Mouse (Mus musculus): ENCODE results near the gene Rabgap1. TPM values are rescaled to one million over a fixed set of nuclear protein-coding genes. Genes with fewer than 3 reads are reported as not detected.

Gene Rabgap1
- total and polyA plus RNA-seq, 2 experiments from 2014 or later: 21.5 to 35.3 TPM

DNA sequence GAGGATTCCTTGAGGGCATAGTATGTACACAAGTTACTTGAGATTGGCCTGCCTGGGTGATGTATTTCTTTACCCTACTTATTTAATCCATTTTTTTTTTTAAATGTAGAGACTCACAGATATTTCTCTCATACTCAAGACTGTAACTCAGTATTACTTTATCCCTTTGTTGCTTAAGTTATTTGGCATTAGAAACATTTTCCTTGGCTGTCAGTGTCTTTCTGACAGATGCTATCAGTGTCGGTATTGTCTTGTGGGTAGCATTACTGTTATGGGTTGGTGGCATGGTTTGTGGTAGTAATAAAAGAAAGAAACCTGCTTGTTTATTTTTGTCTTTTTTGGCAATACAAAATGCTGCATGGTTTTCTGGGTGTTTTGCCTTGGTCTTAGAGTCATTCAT, 87.7 kb downstream of the Rabgap1 start:
- Histone ChIP-seq H3K4me3 (ENCODE audit: low read depth, low read length) (no peak overlapping the region), H3K27ac (ENCODE audit: low read depth) (no peak overlapping the region), H3K36me3 (replicated peaks; ENCODE audit: control insufficient read depth, insufficient read depth, low read length) (peaks cover 13% of the 10 kb centered on the region), H3K4me1 (ENCODE audit: control insufficient read depth, insufficient read depth) (peaks cover 13% of the 10 kb centered on the region), H3K9ac (replicated peaks; ENCODE audit: low read depth, low read length) (no peak overlapping the region), H3K27me3 (ENCODE audit: control insufficient read depth, insufficient read depth, low read length) (no peaks in the 10 kb centered on the region), H3K4me2 (ENCODE audit: low read depth, low read length) (no peak overlapping the region), H3K9me3 (replicated peaks; ENCODE audit: control insufficient read depth, low read length) (no peaks in the 10 kb centered on the region)
- WGBS: 81% methylated on average over 1 of the region's 1 CpGs
- TF ChIP-seq EP300 (IDR thresholded peaks at IDR 0.05; ENCODE audit: low read depth) (no peak), CTCF (IDR thresholded peaks at IDR 0.05; ENCODE audit: low read depth) (no peak)
- no peak for DNase-seq (ENCODE audit: low spot score)
- no peak for ATAC-seq (ENCODE audit: insufficient read depth, low read depth)

DNA sequence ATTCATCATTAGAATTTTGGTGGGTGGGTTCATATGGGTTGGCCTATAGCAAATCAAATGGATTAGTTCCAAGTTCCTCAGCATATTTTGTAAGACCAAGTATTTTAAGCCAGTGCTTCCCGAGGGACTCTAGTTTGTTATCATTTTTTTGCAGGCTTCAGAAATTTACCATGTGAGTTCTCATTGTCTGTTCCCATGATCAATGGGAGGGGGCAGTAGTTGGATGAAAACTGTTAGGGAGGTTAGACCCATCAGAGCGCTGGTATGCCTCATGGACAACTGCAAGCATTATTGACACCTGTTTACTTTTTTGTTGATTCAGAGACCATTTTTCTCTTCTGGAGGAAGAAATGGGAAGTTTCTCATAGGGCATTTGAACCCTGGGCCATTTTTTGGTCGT, 88.6 kb downstream of the Rabgap1 start:
- no peak for ATAC-seq (ENCODE audit: insufficient read depth, low read depth)
- WGBS: 68% methylated on average over 3 of the region's 3 CpGs
- peaks cover 17% of the 10 kb centered on the region for H3K36me3 ChIP-seq (replicated peaks; ENCODE audit: control insufficient read depth, insufficient read depth, low read length)

DNA sequence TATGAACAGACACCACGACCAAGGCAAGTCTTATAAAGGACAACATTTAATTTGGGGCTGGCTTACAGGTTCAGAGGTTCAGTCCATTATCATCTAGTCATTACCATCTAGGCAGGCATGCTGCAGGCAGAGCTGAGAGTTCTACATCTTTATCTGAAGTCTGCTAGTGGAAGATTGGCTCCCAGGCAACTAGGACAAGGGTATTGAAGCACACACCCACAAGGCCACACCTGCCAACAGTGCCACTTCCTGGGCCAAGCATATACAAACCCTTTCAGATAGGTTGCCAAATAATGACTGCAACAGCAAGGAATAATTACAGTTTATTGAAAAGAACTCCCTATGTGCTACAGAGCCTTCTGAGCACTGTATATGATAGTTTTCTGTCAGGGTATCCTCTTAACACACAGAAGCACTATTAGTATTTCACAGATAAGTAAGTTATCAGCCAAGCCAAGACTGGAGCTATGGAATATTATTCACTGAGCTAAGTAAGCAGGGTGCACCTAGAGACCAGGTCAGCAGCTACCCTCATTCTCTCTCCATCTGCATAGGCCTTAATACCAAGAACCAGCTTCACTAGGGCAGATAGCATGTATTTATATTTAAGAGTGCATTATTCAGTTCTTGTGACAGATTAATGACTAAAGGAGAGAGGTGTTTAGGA, 106.4 kb downstream of the Rabgap1 start:
- DNase-seq (ENCODE audit: low spot score): no peak
- H3K4me3 ChIP-seq (ENCODE audit: low read depth, low read length): no peak overlapping the region
- 0 out of 2 replicates have a peak, but pooled peaks cover 3% of the 10 kb centered on the region for H3K9me3 ChIP-seq (replicated peaks; ENCODE audit: control insufficient read depth, low read length)
- H3K9ac ChIP-seq (replicated peaks; ENCODE audit: low read depth, low read length): no peak overlapping the region
- H3K36me3 ChIP-seq (replicated peaks; ENCODE audit: control insufficient read depth, insufficient read depth, low read length): peaks cover 66% of the 10 kb centered on the region
- peak overlapping the region; percentile 7; the same call in 1 of the 2 replicates for H3K27ac ChIP-seq (ENCODE audit: low read depth)
- 90% methylated on average over 1 of the region's 1 CpGs for WGBS
- no peaks in the 10 kb centered on the region for H3K4me1 ChIP-seq (ENCODE audit: control insufficient read depth, insufficient read depth)
- TF ChIP-seq CTCF (IDR thresholded peaks at IDR 0.05; ENCODE audit: low read depth) (no peak), EP300 (IDR thresholded peaks at IDR 0.05; ENCODE audit: low read depth) (no peak)
- no peak overlapping the region for H3K4me2 ChIP-seq (ENCODE audit: low read depth, low read length)
- ATAC-seq (ENCODE audit: insufficient read depth, low read depth): no peak
- H3K27me3 ChIP-seq (ENCODE audit: control insufficient read depth, insufficient read depth, low read length): no peaks in the 10 kb centered on the region

More for the DNA sequence above, 88.6 kb downstream of the Rabgap1 start:
- H3K4me1 ChIP-seq (ENCODE audit: control insufficient read depth, insufficient read depth): peaks cover 8% of the 10 kb centered on the region
- no peak overlapping the region for H3K27ac ChIP-seq (ENCODE audit: low read depth)
- no peaks in the 10 kb centered on the region for H3K9me3 ChIP-seq (replicated peaks; ENCODE audit: control insufficient read depth, low read length)
- H3K9ac ChIP-seq (replicated peaks; ENCODE audit: low read depth, low read length): no peak overlapping the region
- no peak overlapping the region for H3K4me2 ChIP-seq (ENCODE audit: low read depth, low read length)
- TF ChIP-seq CTCF (IDR thresholded peaks at IDR 0.05; ENCODE audit: low read depth) (no peak), EP300 (IDR thresholded peaks at IDR 0.05; ENCODE audit: low read depth) (no peak)
- no peak for DNase-seq (ENCODE audit: low spot score)
- no peaks in the 10 kb centered on the region for H3K27me3 ChIP-seq (ENCODE audit: control insufficient read depth, insufficient read depth, low read length)
- H3K4me3 ChIP-seq (ENCODE audit: low read depth, low read length): no peak overlapping the region

GRCm38 (mm10) chr2:37556366-37556765, 113.3 kb downstream of the Rabgap1 start:
- DNase-seq (ENCODE audit: low spot score): no peak
- H3K27me3 ChIP-seq (ENCODE audit: control insufficient read depth, insufficient read depth, low read length): no peaks in the 10 kb centered on the region
- H3K4me1 ChIP-seq (ENCODE audit: control insufficient read depth, insufficient read depth): no peaks in the 10 kb centered on the region
- no peak overlapping the region for H3K4me2 ChIP-seq (ENCODE audit: low read depth, low read length)
- no peak overlapping the region for H3K9ac ChIP-seq (replicated peaks; ENCODE audit: low read depth, low read length)
- H3K36me3 ChIP-seq (replicated peaks; ENCODE audit: control insufficient read depth, insufficient read depth, low read length): peaks cover 85% of the 10 kb centered on the region
- TF ChIP-seq CTCF (IDR thresholded peaks at IDR 0.05; ENCODE audit: low read depth): no peak
- no peak for TF ChIP-seq EP300 (IDR thresholded peaks at IDR 0.05; ENCODE audit: low read depth)
- 0 out of 2 replicates have a peak, but pooled peaks cover 8% of the 10 kb centered on the region for H3K9me3 ChIP-seq (replicated peaks; ENCODE audit: control insufficient read depth, low read length)
- WGBS: 83% methylated on average over 2 of the region's 2 CpGs
- H3K27ac ChIP-seq (ENCODE audit: low read depth): no peak overlapping the region
- ATAC-seq (ENCODE audit: insufficient read depth, low read depth): no peak
- H3K4me3 ChIP-seq (ENCODE audit: low read depth, low read length): no peak overlapping the region

DNA sequence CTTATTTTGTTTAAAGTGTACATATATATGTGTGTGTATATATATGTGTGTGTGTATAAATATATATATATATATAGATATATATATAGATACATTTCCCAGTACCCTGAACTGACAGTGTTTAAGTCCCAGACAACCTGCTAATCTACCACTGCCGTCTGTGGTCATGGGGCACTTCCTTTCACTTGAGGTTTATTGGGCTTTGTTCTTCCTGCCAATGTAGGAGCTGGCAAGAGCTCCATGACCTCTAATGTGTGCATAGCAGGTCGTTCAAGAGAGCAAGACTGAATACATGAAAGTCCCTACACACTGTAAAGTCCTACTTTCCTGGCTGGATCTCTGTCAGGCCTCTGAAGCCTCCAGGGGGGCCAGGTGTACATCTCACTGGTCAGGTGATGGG, 122.5 kb downstream of the Rabgap1 start:
- Histone ChIP-seq H3K4me3 (ENCODE audit: low read depth, low read length) (no peak overlapping the region), H3K4me1 (ENCODE audit: control insufficient read depth, insufficient read depth) (peaks cover 4% of the 10 kb centered on the region; the same call in 1 of the 2 replicates), H3K27ac (ENCODE audit: low read depth) (peak overlapping the region; percentile 46), H3K27me3 (ENCODE audit: control insufficient read depth, insufficient read depth, low read length) (no peaks in the 10 kb centered on the region), H3K9me3 (replicated peaks; ENCODE audit: control insufficient read depth, low read length) (no peaks in the 10 kb centered on the region), H3K4me2 (ENCODE audit: low read depth, low read length) (no peak overlapping the region), H3K9ac (replicated peaks; ENCODE audit: low read depth, low read length) (no peak overlapping the region), H3K36me3 (replicated peaks; ENCODE audit: control insufficient read depth, insufficient read depth, low read length) (peaks cover 74% of the 10 kb centered on the region)
- no peak; the same call in 1 of the 2 replicates for ATAC-seq (ENCODE audit: insufficient read depth, low read depth)
- no peak for TF ChIP-seq EP300 (IDR thresholded peaks at IDR 0.05; ENCODE audit: low read depth)
- TF ChIP-seq CTCF (IDR thresholded peaks at IDR 0.05; ENCODE audit: low read depth): no peak
- DNase-seq (ENCODE audit: low spot score): no peak
- 18% methylated on average over 2 of the region's 2 CpGs for WGBS

GRCm38 (mm10) chr2:37566035-37566434, 123.0 kb downstream of the Rabgap1 start:
- H3K9me3 ChIP-seq (replicated peaks; ENCODE audit: control insufficient read depth, low read length): no peaks in the 10 kb centered on the region
- WGBS: 41% methylated on average over 1 of the region's 1 CpGs
- H3K4me2 ChIP-seq (ENCODE audit: low read depth, low read length): no peak overlapping the region
- H3K27ac ChIP-seq (ENCODE audit: low read depth): no peak overlapping the region
- TF ChIP-seq CTCF (IDR thresholded peaks at IDR 0.05; ENCODE audit: low read depth) (no peak), EP300 (IDR thresholded peaks at IDR 0.05; ENCODE audit: low read depth) (no peak)
- peaks cover 4% of the 10 kb centered on the region; the same call in 1 of the 2 replicates for H3K4me1 ChIP-seq (ENCODE audit: control insufficient read depth, insufficient read depth)
- peaks cover 70% of the 10 kb centered on the region for H3K36me3 ChIP-seq (replicated peaks; ENCODE audit: control insufficient read depth, insufficient read depth, low read length)
- no peak for DNase-seq (ENCODE audit: low spot score)
- H3K27me3 ChIP-seq (ENCODE audit: control insufficient read depth, insufficient read depth, low read length): no peaks in the 10 kb centered on the region
- H3K4me3 ChIP-seq (ENCODE audit: low read depth, low read length): no peak overlapping the region
- ATAC-seq (ENCODE audit: insufficient read depth, low read depth): no peak
- H3K9ac ChIP-seq (replicated peaks; ENCODE audit: low read depth, low read length): no peak overlapping the region
